Mouse (Mus musculus): ENCODE measurements around the gene Ddb2. TPM values are rescaled to one million over a fixed set of nuclear protein-coding genes. Genes with fewer than 3 reads are reported as not detected.
"Not testable (repeated sequence)": the region's sequence is repeated elsewhere in the genome, so short reads cannot be mapped to it uniquely, and the experiment has no call there.

Gene Ddb2
- polyA plus RNA-seq, 1 experiment = 13.9 TPM

GRCm38 (mm10) chr2:91256256-91257125 lies 19.7 kb upstream of the Ddb2 start:
- peak; percentile 76 for DNase-seq
- TF ChIP-seq CTCF (IDR thresholded peaks at IDR 0.05; ENCODE audit: insufficient read depth, low read length) (no peak), POLR2A (IDR thresholded peaks at IDR 0.05; ENCODE audit: borderline replicate concordance, extremely low read depth, low read depth, low read length) (peak; percentile 3; the same call in 1 of the 2 replicates)
- WGBS = under 1% methylated on average over 52 of the region's 52 CpGs
- no peaks in the 10 kb centered on the region for H3K4me1 ChIP-seq (ENCODE audit: control insufficient read depth, insufficient read depth, low read length)
- H3K4me3 ChIP-seq (replicated peaks; ENCODE audit: extremely low read depth, low read depth, low read length) = peak overlapping the region; percentile 82

GRCm38 (mm10) chr2:91255661-91256150 lies 18.9 kb upstream of the Ddb2 start, which contains the start of gene Pacsin3:
Gene Pacsin3, plus strand, starts transcription at chr2:91255954.
- DNase-seq = peak; percentile 46
- whole genome bisulfite sequencing = 5% methylated on average over 27 of the region's 27 CpGs

GRCm38 (mm10) chr2:91254725-91255380 lies 18.1 kb upstream of the Ddb2 start:
- no peak for TF ChIP-seq CTCF (IDR thresholded peaks at IDR 0.05; ENCODE audit: insufficient read depth, low read length)
- no peak for TF ChIP-seq POLR2A (IDR thresholded peaks at IDR 0.05; ENCODE audit: borderline replicate concordance, extremely low read depth, low read depth, low read length)
- no peaks in the 10 kb centered on the region for H3K4me1 ChIP-seq (ENCODE audit: control insufficient read depth, insufficient read depth, low read length)
- H3K4me3 ChIP-seq (replicated peaks; ENCODE audit: extremely low read depth, low read depth, low read length) = no peak overlapping the region
- no peak for DNase-seq
- WGBS = 58% methylated on average over 8 of the region's 8 CpGs

More at GRCm38 (mm10) chr2:91255661-91256150, 18.9 kb upstream of the Ddb2 start, which contains the start of gene Pacsin3:
- Histone ChIP-seq H3K4me1 (ENCODE audit: control insufficient read depth, insufficient read depth, low read length) (no peaks in the 10 kb centered on the region), H3K4me3 (replicated peaks; ENCODE audit: extremely low read depth, low read depth, low read length) (peak within 1 kb of the TSS; percentile 82)
- TF ChIP-seq CTCF (IDR thresholded peaks at IDR 0.05; ENCODE audit: insufficient read depth, low read length) (no peak), POLR2A (IDR thresholded peaks at IDR 0.05; ENCODE audit: borderline replicate concordance, extremely low read depth, low read depth, low read length) (no peak)

- 49% methylated on average over 4 of the region's 4 CpGs for WGBS
- Histone ChIP-seq H3K4me1 (ENCODE audit: control insufficient read depth, insufficient read depth, low read length) (no peaks in the 10 kb centered on the region), H3K4me3 (replicated peaks; ENCODE audit: extremely low read depth, low read depth, low read length) (no peak overlapping the region)
- no peak for DNase-seq
- TF ChIP-seq CTCF (IDR thresholded peaks at IDR 0.05; ENCODE audit: insufficient read depth, low read length) = no peak
- no peak for TF ChIP-seq POLR2A (IDR thresholded peaks at IDR 0.05; ENCODE audit: borderline replicate concordance, extremely low read depth, low read depth, low read length)
Measured at GRCm38 (mm10) chr2:91252512-91252911, 15.7 kb upstream of the Ddb2 start.

- TF ChIP-seq CTCF (IDR thresholded peaks at IDR 0.05; ENCODE audit: insufficient read depth, low read length) (no peak), POLR2A (IDR thresholded peaks at IDR 0.05; ENCODE audit: borderline replicate concordance, extremely low read depth, low read depth, low read length) (no peak)
- H3K4me3 ChIP-seq (replicated peaks; ENCODE audit: extremely low read depth, low read depth, low read length) = no peak overlapping the region
- DNase-seq = no peak
- WGBS = 57% methylated on average over 4 of the region's 4 CpGs
- H3K4me1 ChIP-seq (ENCODE audit: control insufficient read depth, insufficient read depth, low read length) = no peaks in the 10 kb centered on the region
Measured at GRCm38 (mm10) chr2:91252001-91252400, 15.2 kb upstream of the Ddb2 start.

GRCm38 (mm10) chr2:91248366-91248765 lies 11.6 kb upstream of the Ddb2 start:
- WGBS = 76% methylated on average over 4 of the region's 4 CpGs

GRCm38 (mm10) chr2:91244557-91245228 lies 7.9 kb upstream of the Ddb2 start:
- DNase-seq = no peak
- 70% methylated on average over 5 of the region's 5 CpGs for WGBS
- TF ChIP-seq CTCF (IDR thresholded peaks at IDR 0.05; ENCODE audit: insufficient read depth, low read length) = no peak
- no peak for TF ChIP-seq POLR2A (IDR thresholded peaks at IDR 0.05; ENCODE audit: borderline replicate concordance, extremely low read depth, low read depth, low read length)
- H3K4me1 ChIP-seq (ENCODE audit: control insufficient read depth, insufficient read depth, low read length) = no peaks in the 10 kb centered on the region
- H3K4me3 ChIP-seq (replicated peaks; ENCODE audit: extremely low read depth, low read depth, low read length) = no peak overlapping the region

More at GRCm38 (mm10) chr2:91248366-91248765, 11.6 kb upstream of the Ddb2 start:
- no peak for DNase-seq
- H3K4me3 ChIP-seq (replicated peaks; ENCODE audit: extremely low read depth, low read depth, low read length) = no peak overlapping the region
- TF ChIP-seq POLR2A (IDR thresholded peaks at IDR 0.05; ENCODE audit: borderline replicate concordance, extremely low read depth, low read depth, low read length) = no peak
- TF ChIP-seq CTCF (IDR thresholded peaks at IDR 0.05; ENCODE audit: insufficient read depth, low read length) = no peak
- H3K4me1 ChIP-seq (ENCODE audit: control insufficient read depth, insufficient read depth, low read length) = no peaks in the 10 kb centered on the region

- H3K4me3 ChIP-seq (replicated peaks; ENCODE audit: extremely low read depth, low read depth, low read length) = no peak overlapping the region
- 67% methylated on average over 3 of the region's 3 CpGs for WGBS
- no peaks in the 10 kb centered on the region for H3K4me1 ChIP-seq (ENCODE audit: control insufficient read depth, insufficient read depth, low read length)
- DNase-seq = no peak
- no peak for TF ChIP-seq CTCF (IDR thresholded peaks at IDR 0.05; ENCODE audit: insufficient read depth, low read length)
- no peak for TF ChIP-seq POLR2A (IDR thresholded peaks at IDR 0.05; ENCODE audit: borderline replicate concordance, extremely low read depth, low read depth, low read length)
Measured at GRCm38 (mm10) chr2:91243416-91243815, 6.6 kb upstream of the Ddb2 start.

- DNase-seq = no peak
- TF ChIP-seq POLR2A (IDR thresholded peaks at IDR 0.05; ENCODE audit: borderline replicate concordance, extremely low read depth, low read depth, low read length) = no peak
- no peak for TF ChIP-seq CTCF (IDR thresholded peaks at IDR 0.05; ENCODE audit: insufficient read depth, low read length)
- 55% methylated on average over 5 of the region's 5 CpGs for WGBS
- no peaks in the 10 kb centered on the region; the same call in 1 of the 2 replicates for H3K4me1 ChIP-seq (ENCODE audit: control insufficient read depth, insufficient read depth, low read length)
- H3K4me3 ChIP-seq (replicated peaks; ENCODE audit: extremely low read depth, low read depth, low read length) = no peak overlapping the region
Measured at GRCm38 (mm10) chr2:91242547-91242946, 5.8 kb upstream of the Ddb2 start.

- not testable (repeated sequence) for H3K4me1 ChIP-seq (ENCODE audit: control insufficient read depth, insufficient read depth, low read length)
- peak overlapping the region; percentile 17 for H3K4me3 ChIP-seq (replicated peaks; ENCODE audit: extremely low read depth, low read depth, low read length)
- peak; percentile 15 for DNase-seq
- WGBS = 14% methylated on average over 4 of the region's 4 CpGs
Measured at GRCm38 (mm10) chr2:91237511-91238080, 814 bp upstream of the Ddb2 start.

Data from lung, adult 2 months (tissue).